In genomic region chr2:44696441-44696840, GRCm38 (mm10) we compare ENCODE assay signal across 20 mouse cellular contexts.
DNase-seq lines count a peak whose midpoint lies in the region; ATAC-seq and TF ChIP-seq lines count a peak whose summit lies in the region.
"Had no signal": no experiment of that assay in that cellular context is flagged by ENCODE, and none has a peak within 500 bp of the region (broad histone marks: within the 10 kb centered on the region; RNA-seq: fewer than 3 reads in every experiment).

No protein-coding gene starts in this region.

- no peaks in the 10 kb centered on the region for H3K27me3 ChIP-seq in hindbrain, embryonic 12.5 days
- H3K27me3 ChIP-seq in hindbrain, embryonic 10.5 days (ENCODE audit: insufficient read depth, poor library complexity, severe bottlenecking), result no peaks in the 10 kb centered on the region
- H3K27me3 ChIP-seq in hindbrain, postnatal 0 days (ENCODE audit: insufficient read depth, low read length), result no peaks in the 10 kb centered on the region
- no peaks in the 10 kb centered on the region for H3K27me3 ChIP-seq in kidney, embryonic 15.5 days
- H3K27me3 ChIP-seq: liver, embryonic 13.5 days; stomach, embryonic 15.5 days had no signal

- H3K36me3 ChIP-seq in hindbrain, embryonic 12.5 days, result no peaks in the 10 kb centered on the region
- H3K36me3 ChIP-seq in hindbrain, embryonic 10.5 days, result no peaks in the 10 kb centered on the region
- no peaks in the 10 kb centered on the region for H3K36me3 ChIP-seq in hindbrain, postnatal 0 days (ENCODE audit: insufficient read depth, low read length)
- H3K36me3 ChIP-seq in kidney, embryonic 15.5 days, result no peaks in the 10 kb centered on the region
- H3K36me3 ChIP-seq: limb, embryonic 10.5 days; liver, embryonic 13.5 days; stomach, embryonic 15.5 days had no signal

- 57% methylated on average over 3 of the region's 3 CpGs for WGBS in hindbrain, embryonic 12.5 days
- WGBS in hindbrain, embryonic 10.5 days, result 67% methylated on average over 3 of the region's 3 CpGs
- WGBS in hindbrain, postnatal 0 days, result 45% methylated on average over 3 of the region's 3 CpGs
- 84% methylated on average over 3 of the region's 3 CpGs for WGBS in kidney, embryonic 15.5 days

- no peak overlapping the region for H3K4me2 ChIP-seq in hindbrain, embryonic 12.5 days (replicated peaks)
- no peak overlapping the region for H3K4me2 ChIP-seq in hindbrain, postnatal 0 days (ENCODE audit: low read depth, low read length)
- H3K4me2 ChIP-seq in kidney, embryonic 15.5 days, result no peak overlapping the region
- H3K4me2 ChIP-seq: liver, embryonic 13.5 days; stomach, embryonic 15.5 days had no signal

- H3K4me1 ChIP-seq in hindbrain, embryonic 12.5 days, result no peaks in the 10 kb centered on the region
- H3K4me1 ChIP-seq in hindbrain, embryonic 10.5 days (replicated peaks), result 0 out of 2 replicates have a peak, but pooled peaks cover 8% of the 10 kb centered on the region
- H3K4me1 ChIP-seq in hindbrain, postnatal 0 days (ENCODE audit: insufficient read depth, low read length), result no peaks in the 10 kb centered on the region; the same call in 1 of the 2 replicates
- no peaks in the 10 kb centered on the region for H3K4me1 ChIP-seq in kidney, embryonic 15.5 days
- H3K4me1 ChIP-seq: liver, embryonic 13.5 days; stomach, embryonic 15.5 days had no signal

- peak; percentile 50; the same call in 1 of the 2 replicates for ATAC-seq in hindbrain, embryonic 12.5 days (ENCODE audit: low FRiP score)
- no peak for ATAC-seq in hindbrain, postnatal 0 days
- no peak for ATAC-seq in kidney, embryonic 15.5 days (replicated peaks; ENCODE audit: low FRiP score)
- ATAC-seq: intestine, postnatal 0 days; lung, postnatal 0 days had no signal

- no peak for DNase-seq in hindbrain, embryonic 10.5 days (ENCODE audit: low spot score)
- peak; percentile 52 for DNase-seq in right cerebral cortex, adult 18-20 months
- DNase-seq in right cerebral cortex, postnatal 14 days, result no peak
- DNase-seq in hindbrain, postnatal 0 days (ENCODE audit: low spot score), result peak; percentile 43
- peak; percentile 9 for DNase-seq in retina, embryonic 14.5 days (ENCODE audit: low spot score)
- no peak for DNase-seq in urinary bladder, postnatal 10 days (ENCODE audit: low spot score)
- DNase-seq: cerebellum, adult 2 months; embryo, embryonic 11 days; gastrocnemius, postnatal 14 days; heart, postnatal 36 days; kidney, postnatal 25 days; liver, embryonic 13.5 days; thymus, postnatal 36 days had no signal

- H3K9me3 ChIP-seq in hindbrain, embryonic 12.5 days (replicated peaks), result no peaks in the 10 kb centered on the region
- H3K9me3 ChIP-seq in hindbrain, embryonic 10.5 days, result no peaks in the 10 kb centered on the region
- no peaks in the 10 kb centered on the region for H3K9me3 ChIP-seq in hindbrain, postnatal 0 days (ENCODE audit: low read length)
- H3K9me3 ChIP-seq in kidney, embryonic 15.5 days (replicated peaks), result no peaks in the 10 kb centered on the region
- H3K9me3 ChIP-seq: limb, embryonic 10.5 days; liver, embryonic 13.5 days; stomach, embryonic 15.5 days had no signal

- H3K27ac ChIP-seq in hindbrain, embryonic 12.5 days, result no peak overlapping the region
- H3K27ac ChIP-seq in hindbrain, embryonic 10.5 days, result no peak overlapping the region
- no peak overlapping the region for H3K27ac ChIP-seq in hindbrain, postnatal 0 days
- H3K27ac ChIP-seq in kidney, embryonic 15.5 days, result no peak overlapping the region
- H3K27ac ChIP-seq: limb, embryonic 10.5 days; liver, embryonic 13.5 days; stomach, embryonic 15.5 days had no signal

- TF ChIP-seq CTCF in hindbrain, postnatal 0 days (IDR thresholded peaks at IDR 0.05; ENCODE audit: low read depth), result no peak

- H3K9ac ChIP-seq in hindbrain, embryonic 12.5 days, result no peak overlapping the region
- H3K9ac ChIP-seq in hindbrain, postnatal 0 days (replicated peaks; ENCODE audit: low read length), result no peak overlapping the region
- H3K9ac ChIP-seq in kidney, embryonic 15.5 days, result no peak overlapping the region
- H3K9ac ChIP-seq: liver, embryonic 13.5 days; stomach, embryonic 15.5 days had no signal

- H3K4me3 ChIP-seq in hindbrain, embryonic 12.5 days, result no peak overlapping the region
- H3K4me3 ChIP-seq in hindbrain, embryonic 10.5 days, result no peak overlapping the region
- no peak overlapping the region for H3K4me3 ChIP-seq in hindbrain, postnatal 0 days (ENCODE audit: low read length)
- no peak overlapping the region for H3K4me3 ChIP-seq in kidney, embryonic 15.5 days (replicated peaks)
- H3K4me3 ChIP-seq: erythroblast, embryonic 14.5 days; limb, embryonic 10.5 days; liver, embryonic 13.5 days; stomach, embryonic 15.5 days had no signal

Comparison
In these comparisons a context has a peak if more than half of its experiments do, and no peak if none do; other contexts are left out.
1. DNase-seq: peak in right cerebral cortex, adult 18-20 months (single experiment), hindbrain, postnatal 0 days (single experiment) and retina, embryonic 14.5 days (single experiment); none in hindbrain, embryonic 10.5 days (single experiment), right cerebral cortex, postnatal 14 days (single experiment) and urinary bladder, postnatal 10 days (single experiment).